Mouse (Mus musculus): ENCODE results near the gene Txnrd1. TPM values are rescaled to one million over a fixed set of nuclear protein-coding genes. Genes with fewer than 3 reads are reported as not detected.

Txnrd1 gene
- polyA plus RNA-seq, 1 experiment = 115 TPM

GRCm38 (mm10) chr10:82818661-82819060, 15.1 kb upstream of the Txnrd1 start:
- TF ChIP-seq POLR2A (IDR thresholded peaks at IDR 0.05; ENCODE audit: borderline replicate concordance, extremely low read depth, insufficient read depth, insufficient read length, poor library complexity, severe bottlenecking) (no peak), CTCF (IDR thresholded peaks at IDR 0.05; ENCODE audit: borderline replicate concordance, extremely low read depth, insufficient read depth, insufficient read length) (no peak)
- no peak for DNase-seq (ENCODE audit: low read depth)

- DNase-seq (ENCODE audit: low read depth) = peak; percentile 65
These were observed 10.5 kb upstream of the Txnrd1 start for GRCm38 (mm10) chr10:82823108-82823778.

GRCm38 (mm10) chr10:82823779-82824177, 10.0 kb upstream of the Txnrd1 start:
- peak; percentile 19 for DNase-seq (ENCODE audit: low read depth)
- TF ChIP-seq POLR2A (IDR thresholded peaks at IDR 0.05; ENCODE audit: borderline replicate concordance, extremely low read depth, insufficient read depth, insufficient read length, poor library complexity, severe bottlenecking) = no peak
- TF ChIP-seq CTCF (IDR thresholded peaks at IDR 0.05; ENCODE audit: borderline replicate concordance, extremely low read depth, insufficient read depth, insufficient read length) = no peak

More at GRCm38 (mm10) chr10:82823108-82823778, 10.5 kb upstream of the Txnrd1 start:
- TF ChIP-seq POLR2A (IDR thresholded peaks at IDR 0.05; ENCODE audit: borderline replicate concordance, extremely low read depth, insufficient read depth, insufficient read length, poor library complexity, severe bottlenecking) (no peak), CTCF (IDR thresholded peaks at IDR 0.05; ENCODE audit: borderline replicate concordance, extremely low read depth, insufficient read depth, insufficient read length) (no peak)

GRCm38 (mm10) chr10:82824541-82824940, 9.2 kb upstream of the Txnrd1 start:
- no peak for DNase-seq (ENCODE audit: low read depth)
- TF ChIP-seq POLR2A (IDR thresholded peaks at IDR 0.05; ENCODE audit: borderline replicate concordance, extremely low read depth, insufficient read depth, insufficient read length, poor library complexity, severe bottlenecking) (no peak), CTCF (IDR thresholded peaks at IDR 0.05; ENCODE audit: borderline replicate concordance, extremely low read depth, insufficient read depth, insufficient read length) (no peak)

- no peak for TF ChIP-seq CTCF (IDR thresholded peaks at IDR 0.05; ENCODE audit: borderline replicate concordance, extremely low read depth, insufficient read depth, insufficient read length)
- peak; percentile 82 for DNase-seq (ENCODE audit: low read depth)
These were observed 7.2 kb upstream of the Txnrd1 start for GRCm38 (mm10) chr10:82826516-82826915.

GRCm38 (mm10) chr10:82835898-82836297, 2.1 kb downstream of the Txnrd1 start:
- TF ChIP-seq CTCF (IDR thresholded peaks at IDR 0.05; ENCODE audit: borderline replicate concordance, extremely low read depth, insufficient read depth, insufficient read length) (no peak), POLR2A (IDR thresholded peaks at IDR 0.05; ENCODE audit: borderline replicate concordance, extremely low read depth, insufficient read depth, insufficient read length, poor library complexity, severe bottlenecking) (no peak)
- no peak for DNase-seq (ENCODE audit: low read depth)

- TF ChIP-seq POLR2A (IDR thresholded peaks at IDR 0.05; ENCODE audit: borderline replicate concordance, extremely low read depth, insufficient read depth, insufficient read length, poor library complexity, severe bottlenecking) = no peak
- TF ChIP-seq CTCF (IDR thresholded peaks at IDR 0.05; ENCODE audit: borderline replicate concordance, extremely low read depth, insufficient read depth, insufficient read length) = no peak
- DNase-seq (ENCODE audit: low read depth) = no peak
These were observed 4.6 kb downstream of the Txnrd1 start for GRCm38 (mm10) chr10:82838390-82838789.

GRCm38 (mm10) chr10:82844090-82844489, 10.3 kb downstream of the Txnrd1 start:
- TF ChIP-seq POLR2A (IDR thresholded peaks at IDR 0.05; ENCODE audit: borderline replicate concordance, extremely low read depth, insufficient read depth, insufficient read length, poor library complexity, severe bottlenecking) (no peak), CTCF (IDR thresholded peaks at IDR 0.05; ENCODE audit: borderline replicate concordance, extremely low read depth, insufficient read depth, insufficient read length) (no peak)
- no peak for DNase-seq (ENCODE audit: low read depth)

GRCm38 (mm10) chr10:82844731-82845130, 11.0 kb downstream of the Txnrd1 start:
- TF ChIP-seq CTCF (IDR thresholded peaks at IDR 0.05; ENCODE audit: borderline replicate concordance, extremely low read depth, insufficient read depth, insufficient read length) = no peak
- no peak for TF ChIP-seq POLR2A (IDR thresholded peaks at IDR 0.05; ENCODE audit: borderline replicate concordance, extremely low read depth, insufficient read depth, insufficient read length, poor library complexity, severe bottlenecking)
- DNase-seq (ENCODE audit: low read depth) = no peak

- DNase-seq (ENCODE audit: low read depth) = no peak
- TF ChIP-seq CTCF (IDR thresholded peaks at IDR 0.05; ENCODE audit: borderline replicate concordance, extremely low read depth, insufficient read depth, insufficient read length) (no peak), POLR2A (IDR thresholded peaks at IDR 0.05; ENCODE audit: borderline replicate concordance, extremely low read depth, insufficient read depth, insufficient read length, poor library complexity, severe bottlenecking) (no peak)
These were observed 14.2 kb downstream of the Txnrd1 start for GRCm38 (mm10) chr10:82847821-82848459.

- TF ChIP-seq CTCF (IDR thresholded peaks at IDR 0.05; ENCODE audit: borderline replicate concordance, extremely low read depth, insufficient read depth, insufficient read length) (no peak), POLR2A (IDR thresholded peaks at IDR 0.05; ENCODE audit: borderline replicate concordance, extremely low read depth, insufficient read depth, insufficient read length, poor library complexity, severe bottlenecking) (no peak)
- no peak for DNase-seq (ENCODE audit: low read depth)
These were observed 16.1 kb downstream of the Txnrd1 start for GRCm38 (mm10) chr10:82849686-82850353.

Data from brain, embryonic 14.5 days (tissue).